Mouse (Mus musculus) ES-E14 (cell line): ENCODE measurements around the gene Abr. TPM values are rescaled to one million over a fixed set of nuclear protein-coding genes. Genes with fewer than 3 reads are reported as not detected.

ENCODE experiments used
- DNase-seq: peaks from one replicate; pipeline ENCODE4 v3.0.0-alpha.2; 2013; ENCODE audit warnings: low read depth, low spot score
- H3K27ac ChIP-seq: 2 replicates; pipeline ENCODE4 v1.5.1; 2012; ENCODE audit warnings: low read depth, mild to moderate bottlenecking, low read length, moderate library complexity, mixed read lengths; ENCODE audit not compliant: poor library complexity, insufficient read depth, severe bottlenecking
- H3K36me3 ChIP-seq: 2 replicates; pipeline ENCODE4 v1.6.1; 2012; ENCODE audit warnings: mild to moderate bottlenecking, low read length, moderate library complexity, mixed read lengths; ENCODE audit not compliant: control insufficient read depth, poor library complexity, insufficient read depth, severe bottlenecking
- H3K4me1 ChIP-seq, 2 experiments: fragments of 150-350 bp in 1 of 2; sonication (generic) in 1 of 2; 2 replicates each; pipeline ENCODE4 v1.6.1; 2012; ENCODE audit warnings: low read length in 2 of 2, mild to moderate bottlenecking in 1 of 2, mixed read lengths in 1 of 2; ENCODE audit not compliant: control insufficient read depth in 2 of 2, insufficient read depth in 2 of 2, poor library complexity in 1 of 2
- H3K4me3 ChIP-seq, 2 experiments: fragments of 150-350 bp in 1 of 2; sonication (generic) in 1 of 2; 2 replicates each; pipeline ENCODE4 v1.5.1; 2012; ENCODE audit warnings: low read length in 2 of 2, low read depth in 1 of 2, mild to moderate bottlenecking in 1 of 2, mixed read lengths in 1 of 2; ENCODE audit not compliant: insufficient read depth in 1 of 2, poor library complexity in 1 of 2, severe bottlenecking in 1 of 2
- H3K9ac ChIP-seq: 2 replicates; pipeline ENCODE4 v1.6.1; 2012; ENCODE audit warnings: low read depth, mild to moderate bottlenecking, low read length, mixed read lengths; ENCODE audit not compliant: poor library complexity, insufficient read depth, severe bottlenecking
- H3K9me3 ChIP-seq: fragments of 150-350 bp; sonication (generic); 2 replicates; pipeline ENCODE4 v1.6.1; 2012; ENCODE audit warnings: low read depth, mild to moderate bottlenecking, low read length; ENCODE audit not compliant: control insufficient read depth, insufficient read depth
- CHD2 ChIP-seq: IDR thresholded peaks from 2 replicates; pipeline ENCODE4 v1.6.1; 2014; ENCODE audit warnings: mild to moderate bottlenecking, low read depth, low read length, inconsistent platforms
- HCFC1 ChIP-seq: IDR thresholded peaks from 2 replicates; pipeline ENCODE4 v1.6.1; 2012; ENCODE audit warnings: low read length, inconsistent platforms, borderline replicate concordance; ENCODE audit not compliant: insufficient read depth
- MAFK ChIP-seq: IDR thresholded peaks from 2 replicates; pipeline ENCODE4 v1.6.1; 2014; ENCODE audit warnings: mild to moderate bottlenecking, low read depth, low read length, inconsistent platforms; ENCODE audit not compliant: insufficient read depth
- ZC3H11A ChIP-seq: IDR thresholded peaks from 2 replicates; pipeline ENCODE4 v1.6.1; 2012; ENCODE audit warnings: low read depth, mild to moderate bottlenecking, inconsistent platforms, low read length, borderline replicate concordance
- ZNF384 ChIP-seq: IDR thresholded peaks from 2 replicates; pipeline ENCODE4 v1.6.1; 2012; ENCODE audit warnings: low read depth, low read length, inconsistent platforms
- in situ Hi-C, 2 experiments: fragments of 600-800 bp; cut with MboI; formaldehyde crosslinking; loops; one replicate each; pipeline ENCODE4 v1.15.1; 2025; ENCODE audit warnings: low sequenced_read_pairs in 2 of 2, inconsistent platforms in 1 of 2; ENCODE audit not compliant: unreplicated experiment in 2 of 2
- total RNA-seq: library from RNA; depleted of rRNA; stranded (reverse); fragments of 300-350 nt; gene quantifications from 2 replicates; pipeline ENCODE4 v1.2.3, GENCODE M21; 2012

Gene Abr
- total RNA-seq, 1 experiment: 28.6 TPM

GRCm38 (mm10) chr11:76520889-76521288 lies 101.2 kb downstream of the Abr start:
- H3K4me1 ChIP-seq: no peaks in the 10 kb centered on the region
- in situ Hi-C loops: no loop called here
- H3K4me3 ChIP-seq: no peak overlapping the region
- no peak overlapping the region for H3K27ac ChIP-seq
- H3K9ac ChIP-seq: no peak overlapping the region
- DNase-seq: no peak
- H3K9me3 ChIP-seq: no peaks in the 10 kb centered on the region
- TF ChIP-seq HCFC1 (no peak), MAFK (no peak), ZNF384 (no peak), ZC3H11A (no peak), CHD2 (no peak)
- no peaks in the 10 kb centered on the region; the same call in 1 of the 2 replicates for H3K36me3 ChIP-seq

GRCm38 (mm10) chr11:76518613-76519012 lies 103.5 kb downstream of the Abr start:
- in situ Hi-C loops: no loop called here
- Histone ChIP-seq H3K9ac (no peak overlapping the region), H3K9me3 (no peaks in the 10 kb centered on the region), H3K36me3 (no peaks in the 10 kb centered on the region; the same call in 1 of the 2 replicates), H3K4me3 (no peak overlapping the region), H3K4me1 (no peaks in the 10 kb centered on the region), H3K27ac (no peak overlapping the region)
- TF ChIP-seq ZNF384 (no peak), MAFK (no peak), HCFC1 (no peak), CHD2 (no peak), ZC3H11A (no peak)
- DNase-seq: no peak

GRCm38 (mm10) chr11:76518125-76518524 lies 104.0 kb downstream of the Abr start:
- TF ChIP-seq ZC3H11A (no peak), ZNF384 (no peak), CHD2 (no peak)
- no peak overlapping the region for H3K9ac ChIP-seq
- H3K4me3 ChIP-seq: no peak overlapping the region
- H3K36me3 ChIP-seq: no peaks in the 10 kb centered on the region; the same call in 1 of the 2 replicates
- H3K4me1 ChIP-seq: no peaks in the 10 kb centered on the region
- in situ Hi-C loops: no loop called here
- no peak overlapping the region for H3K27ac ChIP-seq
- H3K9me3 ChIP-seq: no peaks in the 10 kb centered on the region
- no peak for DNase-seq

GRCm38 (mm10) chr11:76516951-76517350 lies 105.2 kb downstream of the Abr start:
- in situ Hi-C loops: no loop called here
- Histone ChIP-seq H3K9ac (no peak overlapping the region), H3K36me3 (no peaks in the 10 kb centered on the region; the same call in 1 of the 2 replicates), H3K27ac (no peak overlapping the region), H3K9me3 (no peaks in the 10 kb centered on the region), H3K4me3 (no peak overlapping the region), H3K4me1 (no peaks in the 10 kb centered on the region)
- TF ChIP-seq CHD2 (no peak), ZNF384 (no peak), ZC3H11A (no peak)
- DNase-seq: no peak

GRCm38 (mm10) chr11:76515123-76515522 lies 107.0 kb downstream of the Abr start:
- no peaks in the 10 kb centered on the region; the same call in 1 of the 2 replicates for H3K36me3 ChIP-seq
- H3K4me3 ChIP-seq: no peak overlapping the region
- H3K9ac ChIP-seq: no peak overlapping the region
- no peaks in the 10 kb centered on the region for H3K9me3 ChIP-seq
- in situ Hi-C loops: no loop called here
- DNase-seq: no peak
- H3K4me1 ChIP-seq: no peaks in the 10 kb centered on the region
- TF ChIP-seq CHD2 (no peak), ZNF384 (no peak), ZC3H11A (no peak), MAFK (no peak), HCFC1 (no peak)
- H3K27ac ChIP-seq: no peak overlapping the region
